Mouse (Mus musculus) neural tube, embryonic 14.5 days (tissue): Measurements from ENCODE around the gene Tsc22d1. TPM values are rescaled to one million over a fixed set of nuclear protein-coding genes. Genes with fewer than 3 reads are reported as not detected.

Experiments used
- ATAC-seq: fragments of 200-750 bp; cut with Nextera tagmentation; 2 replicates; pipeline ENCODE4 v1.8.0; 2017; ENCODE audit warnings: low read depth, mild to moderate bottlenecking, moderate TSS enrichment, moderate library complexity
- H3K27ac ChIP-seq: fragments of 300-500 bp; sonication (generic); 2 replicates; pipeline ENCODE4 v1.5.1; 2014; ENCODE audit warnings: low read depth, mild to moderate bottlenecking, control low read depth, low read length, moderate library complexity, mixed read lengths
- H3K27me3 ChIP-seq: fragments of 300-500 bp; sonication (generic); 2 replicates; pipeline ENCODE4 v1.6.1; 2014; ENCODE audit warnings: low read length; ENCODE audit not compliant: control insufficient read depth, insufficient read depth
- H3K36me3 ChIP-seq: fragments of 300-500 bp; sonication (generic); 2 replicates; pipeline ENCODE4 v1.6.1; 2014; ENCODE audit warnings: low read length, mixed read lengths; ENCODE audit not compliant: control insufficient read depth, insufficient read depth
- H3K4me1 ChIP-seq: fragments of 300-500 bp; sonication (generic); 2 replicates; pipeline ENCODE4 v1.6.1; 2014; ENCODE audit warnings: low read length; ENCODE audit not compliant: control insufficient read depth, insufficient read depth
- H3K4me2 ChIP-seq: fragments of 300-500 bp; sonication (generic); 2 replicates; pipeline ENCODE4 v1.6.1; 2014; ENCODE audit warnings: mild to moderate bottlenecking, low read depth, low read length, control low read depth
- H3K4me3 ChIP-seq: fragments of 300-500 bp; sonication (generic); 2 replicates; pipeline ENCODE4 v1.5.1; 2014; ENCODE audit warnings: low read depth, low read length, control low read depth, mixed read lengths
- H3K9ac ChIP-seq: fragments of 300-500 bp; sonication (generic); replicated peaks from 2 replicates; pipeline ENCODE4 v1.6.1; 2014; ENCODE audit warnings: low read depth, mild to moderate bottlenecking, control low read depth, low read length, mixed read lengths
- H3K9me3 ChIP-seq: fragments of 300-500 bp; sonication (generic); 2 replicates; pipeline ENCODE4 v1.6.1; 2016; ENCODE audit warnings: low read length; ENCODE audit not compliant: control insufficient read depth
- WGBS: fragments of 180-500 bp; shearing (Covaris S2); extraction: QIAGEN DNeasy Blood & Tissue Kit; methylation state at CpG from one replicate; pipeline ENCODE4 v1.1.7; 2014; 5-methylcytosine and 5-hydroxymethylcytosine counted together
- polyA plus RNA-seq: library from polyadenylated mRNA; unstranded; fragments of >200 nt; fragmentation: Nextera tagmentation; extraction: Ambion mirVana; gene quantifications from 2 replicates; pipeline ENCODE4 v1.2.1, GENCODE M21; 2014

Gene Tsc22d1
- polyA plus RNA-seq, 1 experiment from 2014 or later: 885 TPM

DNA sequence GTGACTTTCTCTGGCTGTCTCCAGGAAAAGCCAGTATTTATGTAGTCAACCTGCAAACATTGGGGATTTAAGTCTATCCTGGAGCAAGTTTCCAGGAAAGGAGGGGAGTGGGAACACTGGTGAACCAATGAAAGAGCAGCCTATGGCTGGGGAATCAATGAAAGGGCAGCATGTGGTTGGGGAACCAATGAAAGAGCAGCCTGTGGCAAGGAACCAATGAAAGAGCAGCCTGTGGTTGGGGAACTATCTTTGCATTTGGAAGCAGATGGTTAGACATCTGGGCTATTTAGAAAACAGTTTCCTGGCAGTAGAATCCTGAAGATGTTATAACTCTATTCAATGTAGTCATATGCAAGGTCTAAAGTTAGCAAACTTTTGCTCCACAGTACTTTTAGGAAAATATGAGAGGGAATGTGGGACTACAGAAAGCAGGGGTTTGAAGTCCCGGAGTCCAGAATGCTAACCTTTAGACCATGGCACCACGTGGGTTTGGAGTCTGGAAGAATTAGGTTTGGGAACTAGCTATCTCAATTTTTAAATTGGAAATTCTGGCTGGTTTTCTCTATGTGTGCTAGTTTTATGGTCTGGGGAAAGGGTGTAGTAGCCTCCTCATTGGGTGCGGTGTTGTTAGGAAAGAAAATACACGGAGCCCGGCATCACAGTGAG lies 125.4 kb downstream of the Tsc22d1 start:
- no peaks in the 10 kb centered on the region for H3K9me3 ChIP-seq
- no peak overlapping the region for H3K4me2 ChIP-seq
- 95% methylated on average over 5 of the region's 5 CpGs for WGBS
- ATAC-seq: no peak
- H3K36me3 ChIP-seq: no peaks in the 10 kb centered on the region
- no peak overlapping the region for H3K4me3 ChIP-seq
- no peak overlapping the region for H3K9ac ChIP-seq
- no peaks in the 10 kb centered on the region for H3K4me1 ChIP-seq
- no peak overlapping the region for H3K27ac ChIP-seq
- H3K27me3 ChIP-seq: no peaks in the 10 kb centered on the region

DNA sequence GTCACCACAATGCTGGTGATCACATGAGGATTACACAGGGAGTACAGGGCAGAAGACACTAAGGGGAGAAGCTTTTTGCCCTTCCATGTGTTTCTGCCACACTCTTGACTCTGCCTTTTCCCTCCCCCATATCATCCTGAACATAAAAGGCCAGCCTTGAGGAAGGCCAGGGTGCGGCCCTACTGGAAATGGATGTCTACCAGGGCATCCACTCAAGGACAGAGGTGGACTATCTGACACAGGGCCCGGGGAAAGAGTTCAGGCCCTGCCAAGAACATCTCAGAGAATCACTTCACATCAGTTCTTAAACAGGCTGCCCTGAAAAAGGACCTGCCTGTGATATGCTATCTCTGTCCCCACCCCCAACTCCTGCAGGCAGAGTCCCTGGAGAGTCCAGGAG lies 126.6 kb downstream of the Tsc22d1 start:
- H3K9ac ChIP-seq: no peak overlapping the region
- H3K27ac ChIP-seq: no peak overlapping the region
- H3K4me3 ChIP-seq: no peak overlapping the region
- 94% methylated on average over 2 of the region's 2 CpGs for WGBS
- H3K27me3 ChIP-seq: no peaks in the 10 kb centered on the region
- no peak for ATAC-seq
- H3K4me1 ChIP-seq: no peaks in the 10 kb centered on the region
- no peaks in the 10 kb centered on the region for H3K36me3 ChIP-seq
- H3K9me3 ChIP-seq: no peaks in the 10 kb centered on the region
- no peak overlapping the region for H3K4me2 ChIP-seq

DNA sequence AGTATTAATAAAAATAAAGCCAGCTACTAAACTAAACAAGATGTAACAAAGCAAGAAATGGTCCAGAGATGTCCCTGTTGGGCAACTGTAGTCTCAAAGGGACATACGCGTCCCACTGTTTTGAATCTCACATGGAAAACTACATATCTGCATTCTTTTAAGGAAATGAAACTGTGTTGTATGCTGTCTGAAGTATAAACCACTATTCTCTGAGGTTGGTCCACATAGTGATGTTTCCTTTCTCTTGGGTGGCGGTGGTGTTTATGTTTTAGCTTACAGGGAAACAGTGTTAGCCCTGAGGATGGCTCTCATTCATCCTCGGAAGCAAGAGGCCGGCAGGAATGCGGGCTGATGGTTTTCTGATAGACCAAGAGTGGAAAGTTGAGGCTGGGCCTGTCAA lies 129.4 kb downstream of the Tsc22d1 start:
- Histone ChIP-seq H3K4me3 (no peak overlapping the region), H3K4me2 (no peak overlapping the region), H3K27me3 (no peaks in the 10 kb centered on the region), H3K36me3 (no peaks in the 10 kb centered on the region), H3K27ac (no peak overlapping the region), H3K9me3 (no peaks in the 10 kb centered on the region), H3K9ac (no peak overlapping the region), H3K4me1 (no peaks in the 10 kb centered on the region)
- no peak for ATAC-seq
- whole genome bisulfite sequencing: 91% methylated on average over 6 of the region's 6 CpGs

GRCm38 (mm10) chr14:76555263-76556030 lies 140.7 kb downstream of the Tsc22d1 start:
- WGBS: 50% methylated on average over 18 of the region's 18 CpGs
- Histone ChIP-seq H3K27me3 (no peaks in the 10 kb centered on the region), H3K4me3 (peak overlapping the region; percentile 52), H3K27ac (peak overlapping the region; percentile 79), H3K4me1 (peaks cover 14% of the 10 kb centered on the region; the same call in 1 of the 2 replicates), H3K36me3 (no peaks in the 10 kb centered on the region), H3K9me3 (no peaks in the 10 kb centered on the region), H3K9ac (peak overlapping the region; percentile 85), H3K4me2 (peak overlapping the region; percentile 70)
- peak; percentile 61 for ATAC-seq

DNA sequence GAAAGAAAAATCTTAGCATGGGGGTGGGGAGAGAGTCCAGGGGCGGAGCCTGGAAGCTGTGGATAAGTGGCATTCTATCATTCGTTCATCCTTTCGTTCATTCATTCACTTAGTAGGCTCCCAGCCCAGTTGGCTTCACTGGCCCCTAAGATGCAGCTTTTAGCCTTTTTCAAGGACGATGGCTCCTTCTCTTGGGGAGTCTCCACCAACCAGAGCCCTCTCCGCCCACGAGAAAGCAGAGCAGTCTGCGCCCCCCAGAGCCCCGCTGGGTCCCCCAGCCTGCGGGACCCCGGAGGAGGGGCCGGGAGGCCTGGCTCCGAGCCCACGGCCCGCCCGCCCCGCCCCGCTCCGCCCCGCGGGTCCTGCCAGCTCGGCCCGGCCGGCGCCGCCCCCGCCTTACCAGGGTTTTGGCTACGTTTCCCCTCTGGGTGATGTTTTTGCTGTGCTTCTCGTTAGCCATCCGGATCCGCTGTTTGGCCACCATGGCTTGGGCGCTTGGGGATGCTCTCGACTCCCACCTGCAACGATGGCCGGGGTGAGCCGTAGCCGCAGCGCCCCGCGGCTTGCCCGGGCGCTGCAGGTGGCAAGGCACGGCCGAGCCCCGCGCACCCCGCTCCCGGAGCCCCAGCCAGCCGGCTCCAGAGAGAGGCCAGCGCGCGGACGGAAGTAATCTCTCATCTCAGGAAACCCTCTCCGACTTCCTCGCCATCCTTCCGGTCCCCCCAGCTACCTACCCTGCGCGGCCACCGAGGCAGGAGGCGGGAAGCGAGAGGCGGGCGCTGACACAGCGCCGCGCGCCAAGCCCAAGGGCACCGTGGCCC lies 141.5 kb downstream of the Tsc22d1 start:
- no peaks in the 10 kb centered on the region for H3K27me3 ChIP-seq
- under 1% methylated on average over 64 of the region's 67 CpGs for WGBS
- H3K27ac ChIP-seq: peak overlapping the region; percentile 79
- peak overlapping the region; percentile 85 for H3K9ac ChIP-seq
- peak; percentile 84 for ATAC-seq
- peak overlapping the region; percentile 70 for H3K4me2 ChIP-seq
- peaks cover 14% of the 10 kb centered on the region; the same call in 1 of the 2 replicates for H3K4me1 ChIP-seq
- H3K9me3 ChIP-seq: no peaks in the 10 kb centered on the region
- no peaks in the 10 kb centered on the region for H3K36me3 ChIP-seq
- H3K4me3 ChIP-seq: peak overlapping the region; percentile 52

- peak within 1 kb of the TSS; percentile 85 for H3K9ac ChIP-seq
- 8% methylated on average over 17 of the region's 17 CpGs for WGBS
- H3K4me1 ChIP-seq: peaks cover 14% of the 10 kb centered on the region; the same call in 1 of the 2 replicates
- H3K36me3 ChIP-seq: no peaks in the 10 kb centered on the region
- peak within 1 kb of the TSS; percentile 52 for H3K4me3 ChIP-seq
- peak; percentile 48 for ATAC-seq
- H3K27ac ChIP-seq: peak within 1 kb of the TSS; percentile 79
- H3K9me3 ChIP-seq: no peaks in the 10 kb centered on the region
- no peaks in the 10 kb centered on the region for H3K27me3 ChIP-seq
- H3K4me2 ChIP-seq: peak within 1 kb of the TSS; percentile 70
Observed at GRCm38 (mm10) chr14:76556852-76557208, 142.1 kb downstream of the Tsc22d1 start, which contains the start of gene Serp2. Gene Serp2, minus strand, starts transcription at chr14:76556889.

Other genes with a start within 250 kb of the Tsc22d1 start
- 202 and 265 TPM in 2 replicates for gene Serp2, start 141.9 kb downstream of the Tsc22d1 start, polyA plus RNA-seq